ENCODE assay signal across 10 mouse cellular contexts in the genomic region with DNA sequence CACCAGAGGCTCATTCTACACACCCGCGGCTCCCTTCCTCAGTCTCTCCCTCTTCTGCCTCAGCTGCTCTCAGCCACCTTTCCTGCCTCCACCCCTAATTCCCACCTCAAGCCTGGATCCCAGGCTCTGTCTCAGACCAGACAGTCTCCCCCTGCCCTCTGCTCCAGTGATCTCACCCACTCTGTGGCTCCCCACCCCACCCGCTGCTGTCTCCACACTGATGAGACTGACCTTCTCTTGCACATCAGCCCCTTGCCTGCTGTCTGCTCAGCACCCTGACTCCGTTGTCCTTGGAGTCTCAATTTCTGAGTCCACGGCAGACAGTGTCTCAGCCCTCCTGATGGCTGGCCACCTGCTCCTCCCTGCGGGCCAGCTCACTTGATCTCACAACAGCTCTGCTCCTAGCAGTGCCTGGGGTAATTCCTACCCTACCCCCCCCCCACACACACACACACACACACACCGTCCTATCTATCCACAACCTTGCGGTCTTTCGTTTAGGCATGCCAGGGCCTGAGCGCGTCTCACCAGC. TPM values are rescaled to one million over a fixed set of nuclear protein-coding genes. Genes with fewer than 3 reads are reported as not detected.
DNase-seq lines count a peak whose midpoint lies in the region; ATAC-seq and TF ChIP-seq lines count a peak whose summit lies in the region.
"Had no signal": no experiment of that assay in that cellular context is flagged by ENCODE, and none has a peak within 500 bp of the region (broad histone marks: within the 10 kb centered on the region; RNA-seq: fewer than 3 reads in every experiment).

No protein-coding gene starts in this region.

- no peaks in the 10 kb centered on the region for H3K9me3 ChIP-seq in forebrain, embryonic 14.5 days (replicated peaks; ENCODE audit: control insufficient read depth, low read length)
- no peaks in the 10 kb centered on the region for H3K9me3 ChIP-seq in midbrain, embryonic 14.5 days (ENCODE audit: control insufficient read depth, low read length)
- H3K9me3 ChIP-seq: stomach, embryonic 15.5 days had no signal

- peaks cover 24% of the 10 kb centered on the region for H3K4me1 ChIP-seq in heart, adult 2 months (ENCODE audit: control insufficient read depth, insufficient read depth, low read length)
- peaks cover 25% of the 10 kb centered on the region for H3K4me1 ChIP-seq in forebrain, embryonic 14.5 days (ENCODE audit: control insufficient read depth, insufficient read depth, low read length)
- H3K4me1 ChIP-seq in midbrain, embryonic 14.5 days (ENCODE audit: control insufficient read depth, insufficient read depth, low read length) = peaks cover 37% of the 10 kb centered on the region

- 76% methylated on average over 11 of the region's 11 CpGs for WGBS in heart, adult 2 months
- 54% methylated on average over 11 of the region's 11 CpGs for WGBS in forebrain, embryonic 14.5 days
- 43% methylated on average over 11 of the region's 11 CpGs for WGBS in midbrain, embryonic 14.5 days

- H3K27me3 ChIP-seq in heart, adult 2 months (ENCODE audit: control insufficient read depth, insufficient read depth, low read length) = no peaks in the 10 kb centered on the region
- H3K27me3 ChIP-seq in forebrain, embryonic 14.5 days (replicated peaks; ENCODE audit: control insufficient read depth, insufficient read depth, low read length) = no peaks in the 10 kb centered on the region
- no peaks in the 10 kb centered on the region for H3K27me3 ChIP-seq in midbrain, embryonic 14.5 days (ENCODE audit: control insufficient read depth, insufficient read depth, low read length)
- H3K27me3 ChIP-seq: stomach, embryonic 15.5 days had no signal

- TF ChIP-seq CTCF in heart, adult 2 months (IDR thresholded peaks at IDR 0.05) = no peak

- TF ChIP-seq POLR2A in heart, adult 2 months (IDR thresholded peaks at IDR 0.05; ENCODE audit: insufficient read depth, low read depth, low read length) = no peak

- intact Hi-C loops in heart, adult 2 months (cut with DNase I) = no loop called here

- no peaks in the 10 kb centered on the region for H3K36me3 ChIP-seq in heart, adult 2 months (ENCODE audit: control insufficient read depth, insufficient read depth, low read length)
- peaks cover 14% of the 10 kb centered on the region for H3K36me3 ChIP-seq in forebrain, embryonic 14.5 days (ENCODE audit: control insufficient read depth, insufficient read depth, low read length)
- peaks cover 7% of the 10 kb centered on the region for H3K36me3 ChIP-seq in midbrain, embryonic 14.5 days (ENCODE audit: control insufficient read depth, insufficient read depth, low read length)
- H3K36me3 ChIP-seq: stomach, embryonic 15.5 days had no signal

- DNase-seq in heart, adult 2 months = no peak
- DNase-seq in heart, adult 9 months (ENCODE audit: low spot score in 2 of 2) = no peak
- peak; percentile 80 for DNase-seq in cerebellum, adult 11 months
- no peak for DNase-seq in forebrain, embryonic 14.5 days (ENCODE audit: low spot score)
- no peak for DNase-seq in midbrain, embryonic 14.5 days
- DNase-seq in urinary bladder, postnatal 14 days (ENCODE audit: low spot score) = no peak
- no peak for DNase-seq in frontal cortex, postnatal 36 days (ENCODE audit: low spot score in 2 of 2)
- no peak for DNase-seq in testis, postnatal 10 days (ENCODE audit: low spot score)
- DNase-seq: heart, postnatal 36 days had no signal

- no peak overlapping the region for H3K4me2 ChIP-seq in forebrain, embryonic 14.5 days (ENCODE audit: low read length)
- H3K4me2 ChIP-seq in midbrain, embryonic 14.5 days (ENCODE audit: low read length) = no peak overlapping the region
- H3K4me2 ChIP-seq: stomach, embryonic 15.5 days had no signal

- H3K79me2 ChIP-seq in heart, adult 2 months (replicated peaks; ENCODE audit: control insufficient read depth, insufficient read depth, low read length) = 0 out of 2 replicates have a peak, but pooled peaks cover 1% of the 10 kb centered on the region

- no peak overlapping the region; the same call in 1 of the 2 replicates for H3K27ac ChIP-seq in heart, adult 2 months
- H3K27ac ChIP-seq in forebrain, embryonic 14.5 days (ENCODE audit: low read depth, low read length) = peak overlapping the region; percentile 55
- H3K27ac ChIP-seq in midbrain, embryonic 14.5 days (replicated peaks; ENCODE audit: low read depth, low read length) = 0 out of 2 replicates have a peak overlapping the region, but pooled peaks have one; percentile 27
- H3K27ac ChIP-seq: stomach, embryonic 15.5 days had no signal

- ATAC-seq in forebrain, embryonic 14.5 days = no peak
- no peak for ATAC-seq in midbrain, embryonic 14.5 days (ENCODE audit: low FRiP score, low TSS enrichment)

- no peak for TF ChIP-seq EP300 in heart, adult 2 months (IDR thresholded peaks at IDR 0.05; ENCODE audit: insufficient read depth, low read depth, low read length)

- H3K9ac ChIP-seq in heart, adult 2 months (ENCODE audit: low read depth, low read length) = peak overlapping the region; percentile 24
- 0 out of 2 replicates have a peak overlapping the region, but pooled peaks have one; percentile 21 for H3K9ac ChIP-seq in forebrain, embryonic 14.5 days (ENCODE audit: low read length)
- no peak overlapping the region for H3K9ac ChIP-seq in midbrain, embryonic 14.5 days (replicated peaks; ENCODE audit: low read length)
- H3K9ac ChIP-seq: stomach, embryonic 15.5 days had no signal

- H3K4me3 ChIP-seq in heart, adult 2 months = no peak overlapping the region
- no peak overlapping the region for H3K4me3 ChIP-seq in forebrain, embryonic 14.5 days (ENCODE audit: low read depth, low read length)
- H3K4me3 ChIP-seq in midbrain, embryonic 14.5 days (replicated peaks; ENCODE audit: low read depth, low read length) = no peak overlapping the region
- H3K4me3 ChIP-seq: stomach, embryonic 15.5 days had no signal

RNA-seq across cellular contexts. Expression of a gene that starts 37.3 kb away (rescaled TPM):
- total RNA-seq in heart, adult 2 months (2021) = 10 to 100 TPM; 61.0 to 74.4 TPM
- 54.7 and 75.6 TPM in 2 replicates for polyA plus RNA-seq in heart, adult 2 months (2012; rRNA removed)
- polyA plus RNA-seq in forebrain, embryonic 14.5 days (2014; fragmentation: Nextera tagmentation; extraction: Ambion mirVana) = 15.0 and 17.7 TPM in 2 replicates
- polyA plus RNA-seq in midbrain, embryonic 14.5 days (2014; fragmentation: Nextera tagmentation; extraction: Ambion mirVana) = 18.7 and 24.6 TPM in 2 replicates
